Mouse (Mus musculus): ENCODE measurements around the gene Plekhg4.

DNA sequence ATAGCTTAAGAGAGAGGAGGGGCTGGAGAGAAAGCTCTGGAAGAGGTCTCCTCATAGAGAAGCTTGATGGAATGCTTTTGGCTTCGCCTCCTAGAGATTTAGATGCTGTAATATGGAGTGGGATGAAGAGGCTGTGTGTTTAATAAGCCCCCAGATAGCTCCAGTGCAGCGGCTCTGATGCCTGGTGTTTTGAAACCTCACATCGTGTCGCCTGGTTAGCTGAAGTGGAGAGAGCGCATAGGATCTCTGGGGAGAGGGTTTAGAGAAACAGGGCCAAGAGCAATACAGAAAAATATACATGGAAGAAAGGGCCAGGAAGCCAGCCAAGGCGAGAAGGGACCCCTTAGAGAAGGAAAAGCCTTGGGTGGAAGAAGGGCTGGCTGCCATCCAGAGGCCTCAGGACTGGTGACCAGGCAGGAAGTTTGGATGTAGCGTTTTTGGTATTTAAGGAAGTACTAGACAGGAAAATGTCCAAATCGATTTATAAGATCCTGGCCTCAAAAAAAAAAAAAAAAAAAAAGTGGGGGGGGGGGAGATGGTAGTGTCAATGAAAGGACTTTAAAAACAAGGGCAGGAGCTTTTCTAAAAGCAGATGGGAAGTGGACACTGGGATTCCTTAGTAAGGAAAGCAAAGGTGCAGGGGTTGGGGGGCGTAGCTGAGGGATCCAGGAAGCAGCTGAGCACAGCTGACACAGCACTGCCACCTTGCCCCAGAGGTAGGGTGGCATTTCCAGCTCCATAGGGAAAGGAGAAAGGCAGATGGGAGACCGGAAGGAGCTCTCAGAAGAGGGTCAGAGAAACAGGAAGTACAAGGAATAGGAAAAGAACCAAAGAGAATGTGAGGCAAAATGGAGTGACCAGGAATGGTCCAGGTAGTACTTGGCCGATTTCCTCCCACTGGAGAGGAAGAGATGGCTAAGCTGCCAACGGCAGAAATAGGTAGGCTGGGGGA, 11.0 kb upstream of the Plekhg4 start:
- TF ChIP-seq CHD2 (IDR thresholded peaks at IDR 0.05; ENCODE audit: low read depth, low read length) (no peak), HCFC1 (IDR thresholded peaks at IDR 0.05; ENCODE audit: borderline replicate concordance, insufficient read depth, low read length) (no peak), MAFK (IDR thresholded peaks at IDR 0.05; ENCODE audit: insufficient read depth, low read depth, low read length) (no peak)

All from ES-E14 (cell line).